Mouse (Mus musculus): ENCODE measurements at regions not wholly inside any gene's neighbourhood (a gene's known extent, or its start where the extent isn't known, plus 50 kb on each side); places are given as distances from the start of the nearest gene placed in this dataset.

DNA sequence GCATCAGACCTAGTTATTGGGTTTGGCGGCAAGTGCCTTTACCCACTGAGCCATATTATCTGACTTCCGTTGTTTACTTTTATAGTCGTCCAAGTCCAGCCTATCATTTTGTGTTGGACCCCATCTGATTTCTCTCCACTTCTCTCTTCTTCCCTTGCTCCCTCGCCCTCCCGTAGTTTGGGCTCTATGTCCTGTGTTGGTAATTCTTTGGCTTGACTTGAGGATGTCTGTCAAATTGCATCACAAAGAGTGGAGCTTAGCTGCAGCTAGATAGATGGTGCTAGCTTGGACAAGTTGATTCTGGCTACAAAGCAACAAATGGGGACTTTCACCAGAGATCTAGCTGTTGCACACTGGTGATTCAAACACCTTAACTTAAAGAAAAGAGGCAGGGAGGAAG lies 147.9 kb downstream of the Pmp22 start:
- TF ChIP-seq GATA1 (IDR thresholded peaks at IDR 0.05; ENCODE audit: borderline replicate concordance, low read length): no peak
- no peak for TF ChIP-seq FLI1 (IDR thresholded peaks at IDR 0.05; ENCODE audit: low read length)
